Mouse (Mus musculus): ENCODE measurements around the gene Clip3.

DNA sequence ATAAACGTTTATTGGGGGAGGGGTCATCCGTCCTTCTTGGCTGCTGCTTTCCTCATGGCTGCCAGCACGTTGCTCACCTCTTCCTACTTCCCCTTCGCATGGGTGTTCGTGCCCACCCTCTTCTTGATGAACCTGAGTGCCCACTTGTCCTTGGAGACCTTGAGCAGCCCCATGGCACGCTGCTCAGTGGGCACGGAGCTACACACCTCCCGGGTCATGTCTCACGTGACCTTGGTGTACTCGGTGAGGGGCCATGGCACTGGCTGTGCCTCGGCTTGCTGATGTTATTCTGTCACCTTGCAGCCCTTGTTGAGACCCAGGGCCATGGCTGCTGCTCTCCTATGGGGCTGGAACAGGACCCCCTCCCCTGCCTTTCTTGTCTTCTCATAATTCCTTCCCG lies 18.6 kb downstream of the Clip3 start:
- TF ChIP-seq CTCF (IDR thresholded peaks at IDR 0.05; ENCODE audit: insufficient read depth, low read depth, low read length) (no peak), POLR2A (IDR thresholded peaks at IDR 0.05; ENCODE audit: insufficient read depth, low read depth, low read length) (no peak)

Measured in olfactory bulb, adult 2 months (tissue).